Mouse (Mus musculus) MEL (cell line): ENCODE results near the gene Usp5.

Experiments used
- CTCF ChIP-seq, 3 experiments: IDR thresholded peaks in 2 of 3; conservative IDR thresholded peaks in 1 of 3; 2 replicates each; pipeline ENCODE4 v1.5.1; 2011 to 2012; ENCODE audit warnings: low read length in 3 of 3, low read depth in 2 of 3, mild to moderate bottlenecking in 2 of 3, improper control_type of control experiment in 1 of 3, inconsistent platforms in 1 of 3, mixed read lengths in 1 of 3, moderate library complexity in 1 of 3; ENCODE audit not compliant: control insufficient read depth in 1 of 3, insufficient read depth in 1 of 3, poor library complexity in 1 of 3, severe bottlenecking in 1 of 3
- ELF1 ChIP-seq: IDR thresholded peaks from 2 replicates; pipeline ENCODE4 v1.6.1; 2014; ENCODE audit warnings: low read depth, mild to moderate bottlenecking, inconsistent platforms, low read length, improper control_type of control experiment, moderate library complexity
- EP300 ChIP-seq, 2 experiments: IDR thresholded peaks; 2 replicates each; pipeline ENCODE4 v1.6.1; 2011; ENCODE audit warnings: improper control_type of control experiment in 2 of 2, low read length in 2 of 2, low read depth in 1 of 2, mild to moderate bottlenecking in 1 of 2
- GATA1 ChIP-seq: IDR thresholded peaks from 2 replicates; pipeline ENCODE4 v1.6.1; 2011; ENCODE audit warnings: low read depth, low read length, improper control_type of control experiment
- JUND ChIP-seq: IDR thresholded peaks from 2 replicates; pipeline ENCODE4 v1.6.1; 2011; ENCODE audit warnings: low read depth, mild to moderate bottlenecking, improper control_type of control experiment, low read length
- MAFK ChIP-seq: IDR thresholded peaks from 2 replicates; pipeline ENCODE4 v1.6.1; 2011; ENCODE audit warnings: low read depth, mild to moderate bottlenecking, low read length, improper control_type of control experiment, borderline replicate concordance
- MAX ChIP-seq: IDR thresholded peaks from 2 replicates; pipeline ENCODE4 v1.6.1; 2011; ENCODE audit warnings: low read length, improper control_type of control experiment
- POLR2A ChIP-seq, 2 experiments: IDR thresholded peaks; 2 replicates each; pipeline ENCODE4 v1.6.1; 2011 to 2012; ENCODE audit warnings: low read length in 2 of 2, mild to moderate bottlenecking in 2 of 2, control low read depth in 1 of 2, improper control_type of control experiment in 1 of 2, low read depth in 1 of 2, moderate library complexity in 1 of 2; ENCODE audit not compliant: control insufficient read depth in 1 of 2, insufficient read depth in 1 of 2, poor library complexity in 1 of 2
- POLR2AphosphoS2 ChIP-seq: IDR thresholded peaks from 2 replicates; pipeline ENCODE4 v1.6.1; 2011; ENCODE audit warnings: low read length, improper control_type of control experiment
- TAL1 ChIP-seq: IDR thresholded peaks from 2 replicates; pipeline ENCODE4 v1.6.1; 2012; ENCODE audit warnings: mild to moderate bottlenecking, inconsistent platforms, low read length, moderate library complexity, mixed read lengths
- TBP ChIP-seq: IDR thresholded peaks from 2 replicates; pipeline ENCODE4 v1.8.0; 2011; ENCODE audit warnings: low read depth, low read length, improper control_type of control experiment

DNA sequence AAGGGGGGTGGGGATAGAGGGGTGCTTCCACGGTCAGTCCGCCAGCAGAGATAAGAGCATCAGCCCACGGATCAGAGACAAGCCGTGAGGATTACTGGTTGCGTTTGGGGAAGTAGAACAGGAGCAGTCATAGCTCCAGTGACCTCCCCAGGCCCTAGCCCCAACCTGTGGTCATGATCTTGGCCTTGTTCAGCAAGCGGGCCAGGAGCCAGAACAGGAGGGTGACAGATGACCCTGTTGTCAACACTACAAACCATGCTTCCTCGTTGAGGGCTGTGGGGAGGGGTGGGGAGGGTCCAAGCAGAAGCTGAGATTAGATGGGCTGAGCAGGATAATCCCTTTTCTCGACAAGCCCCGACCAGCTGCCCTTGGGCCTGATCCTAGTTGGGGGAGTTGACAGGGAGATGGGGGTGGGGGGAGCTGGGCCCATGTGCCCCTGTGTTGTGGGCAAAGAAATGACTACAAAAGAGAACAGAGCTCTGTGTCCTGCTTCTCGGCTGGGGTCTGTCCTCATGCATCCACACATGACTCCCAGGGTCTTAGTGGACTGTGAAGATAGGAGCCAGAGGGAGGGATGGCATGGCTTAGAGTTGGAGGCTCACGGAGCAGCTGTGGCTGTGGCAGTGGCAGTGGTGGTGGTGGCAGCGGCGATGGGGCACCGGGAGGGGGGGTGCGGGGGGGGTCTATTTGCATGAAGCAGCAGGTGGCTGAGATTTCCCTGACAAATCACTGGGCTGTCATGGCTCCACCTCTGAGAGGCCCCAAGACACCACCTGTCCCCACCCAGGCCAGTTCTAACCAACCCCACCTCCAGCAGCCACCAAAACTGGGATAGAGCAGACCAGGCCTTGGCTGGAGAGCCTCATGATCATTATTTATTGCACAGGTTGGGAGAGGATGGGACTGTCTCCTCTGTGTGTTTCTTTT lies 11.2 kb upstream of the Usp5 start, which contains the start of gene Gnb3:
- TF ChIP-seq ELF1 (no peak), TBP (no peak), EP300 (IDR thresholded peaks at IDR 0.05; ENCODE audit: low read depth in 1 of 2, low read length in 2 of 2) (no peak), POLR2A (IDR thresholded peaks at IDR 0.05; ENCODE audit: control insufficient read depth in 1 of 2, insufficient read depth in 1 of 2, low read depth in 1 of 2, low read length in 2 of 2, poor library complexity in 1 of 2) (no peak), CTCF (IDR thresholded peaks at IDR 0.05 in 2 of 3, conservative IDR thresholded peaks at IDR 0.05 in 1 of 3; ENCODE audit: control insufficient read depth in 1 of 3, insufficient read depth in 1 of 3, low read depth in 2 of 3, low read length in 3 of 3, poor library complexity in 1 of 3, severe bottlenecking in 1 of 3) (peak in 1 of 3 experiments; percentile 24; a peak in 1 of 6 replicates), POLR2AphosphoS2 (no peak), GATA1 (peak; percentile 42; the same call in 1 of the 2 replicates), MAFK (no peak), JUND (no peak), MAX (no peak), TAL1 (no peak)
